Mouse (Mus musculus): ENCODE measurements around the gene Csmd2. TPM values are rescaled to one million over a fixed set of nuclear protein-coding genes. Genes with fewer than 3 reads are reported as not detected.

Csmd2 gene
- polyA plus RNA-seq, 1 experiment from 2014 or later, result 0.03 TPM

DNA sequence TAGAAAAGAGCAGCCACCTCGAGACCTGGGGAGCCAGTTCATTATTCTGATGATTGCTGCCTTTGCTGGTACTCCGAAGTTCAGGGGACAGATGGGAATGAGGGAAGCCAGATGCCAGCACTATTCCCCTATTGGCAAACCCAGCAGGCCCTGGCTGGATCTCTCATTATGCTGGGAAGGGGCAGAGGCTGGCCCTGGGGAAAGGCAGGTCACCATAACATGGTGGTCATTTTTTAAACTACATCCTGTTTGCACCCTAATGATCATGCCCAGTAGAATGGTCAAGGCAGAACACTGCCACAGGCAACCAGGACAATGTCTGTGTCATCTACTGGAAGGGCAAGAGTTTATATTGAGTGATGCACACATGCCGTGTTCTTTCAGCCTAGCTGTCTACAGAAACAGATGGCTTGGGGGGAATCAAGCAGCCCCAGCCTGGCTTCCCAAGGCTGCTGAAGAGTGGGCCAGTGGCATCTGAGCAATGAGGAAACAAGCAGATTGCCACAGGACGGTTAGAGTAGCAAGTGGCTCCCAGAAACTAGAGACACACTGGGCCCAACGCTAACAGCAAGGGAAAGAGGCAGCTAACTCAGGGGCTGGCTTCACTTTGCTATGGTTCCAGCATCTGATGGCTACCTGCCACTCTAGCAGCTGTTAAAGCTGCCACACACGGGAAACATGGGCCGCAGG, 424.4 kb downstream of the Csmd2 start:
- no peak for ATAC-seq (ENCODE audit: insufficient read depth)

DNA sequence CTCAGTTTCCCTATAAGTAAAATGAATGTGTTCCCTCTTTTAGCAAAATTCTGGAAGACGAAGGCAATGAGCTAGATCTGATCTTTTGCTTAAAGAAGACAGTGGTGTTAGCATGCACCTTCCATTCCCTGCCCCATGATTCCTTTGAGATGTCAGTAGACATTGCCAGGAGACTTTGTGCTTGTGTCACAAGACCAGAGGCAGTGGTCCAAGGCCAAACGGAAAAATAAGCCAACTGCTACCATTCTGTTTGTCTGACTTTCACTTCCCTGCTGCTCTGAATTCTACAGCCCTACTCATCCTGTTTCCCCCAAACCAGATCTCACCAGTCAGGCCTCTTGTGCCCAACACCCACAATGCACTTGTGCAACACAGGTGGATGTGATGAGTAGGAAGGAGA, 427.1 kb downstream of the Csmd2 start:
- ATAC-seq (ENCODE audit: insufficient read depth), result no peak
- H3K4me2 ChIP-seq, result no peak overlapping the region
- 59% methylated on average over 2 of the region's 2 CpGs for WGBS (ENCODE audit: insufficient replicate concordance)
- H3K36me3 ChIP-seq (replicated peaks), result no peaks in the 10 kb centered on the region
- no peak overlapping the region for H3K27ac ChIP-seq (replicated peaks)
- no peak overlapping the region for H3K4me3 ChIP-seq (replicated peaks)
- no peak overlapping the region for H3K9ac ChIP-seq
- no peaks in the 10 kb centered on the region for H3K9me3 ChIP-seq (replicated peaks)
- no peaks in the 10 kb centered on the region for H3K27me3 ChIP-seq
- no peaks in the 10 kb centered on the region for H3K4me1 ChIP-seq (replicated peaks)

More for the DNA sequence above, 424.4 kb downstream of the Csmd2 start:
- H3K4me3 ChIP-seq (replicated peaks), result no peak overlapping the region
- no peaks in the 10 kb centered on the region for H3K4me1 ChIP-seq (replicated peaks)
- H3K27ac ChIP-seq (replicated peaks), result no peak overlapping the region
- H3K4me2 ChIP-seq, result no peak overlapping the region
- H3K27me3 ChIP-seq, result no peaks in the 10 kb centered on the region
- no peaks in the 10 kb centered on the region for H3K36me3 ChIP-seq (replicated peaks)
- no peaks in the 10 kb centered on the region for H3K9me3 ChIP-seq (replicated peaks)
- no peak overlapping the region for H3K9ac ChIP-seq
- 58% methylated on average over 7 of the region's 7 CpGs for WGBS (ENCODE audit: insufficient replicate concordance)

- 0 out of 2 replicates have a peak, but pooled peaks cover 3% of the 10 kb centered on the region for H3K9me3 ChIP-seq (replicated peaks)
- no peak overlapping the region for H3K4me3 ChIP-seq (replicated peaks)
- H3K4me1 ChIP-seq (replicated peaks), result no peaks in the 10 kb centered on the region
- H3K9ac ChIP-seq, result no peak overlapping the region
- no peak overlapping the region for H3K27ac ChIP-seq (replicated peaks)
- no peaks in the 10 kb centered on the region for H3K27me3 ChIP-seq
- H3K36me3 ChIP-seq (replicated peaks), result no peaks in the 10 kb centered on the region
- no peak overlapping the region for H3K4me2 ChIP-seq
- no peak for ATAC-seq (ENCODE audit: insufficient read depth)
- 60% methylated on average over 7 of the region's 7 CpGs for WGBS (ENCODE audit: insufficient replicate concordance)
Measured at GRCm38 (mm10) chr4:128419988-128420617, 432.4 kb downstream of the Csmd2 start.

DNA sequence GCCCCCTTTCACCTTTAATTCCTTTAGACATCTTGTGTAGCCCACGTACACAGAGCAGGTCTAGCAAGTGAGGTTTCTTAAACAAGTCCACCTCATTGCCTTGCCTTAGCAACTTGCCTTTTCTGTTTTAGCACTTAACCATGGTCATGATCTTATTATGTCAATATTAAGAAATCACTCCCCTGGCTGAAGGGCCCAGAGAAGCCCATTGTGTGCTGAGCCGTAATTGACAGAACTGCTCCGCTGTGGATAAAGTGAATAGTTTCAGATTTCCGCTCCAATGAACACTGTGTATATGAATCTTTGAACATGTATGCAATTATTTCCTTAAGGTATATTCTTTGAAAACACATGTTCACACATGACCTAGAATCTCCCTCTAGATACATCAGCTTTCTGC, 434.8 kb downstream of the Csmd2 start:
- Histone ChIP-seq H3K4me3 (replicated peaks) (no peak overlapping the region), H3K27me3 (no peaks in the 10 kb centered on the region), H3K27ac (replicated peaks) (no peak overlapping the region), H3K9ac (no peak overlapping the region), H3K36me3 (replicated peaks) (no peaks in the 10 kb centered on the region), H3K4me2 (no peak overlapping the region), H3K4me1 (replicated peaks) (no peaks in the 10 kb centered on the region), H3K9me3 (replicated peaks) (peaks cover 9% of the 10 kb centered on the region)
- 71% methylated on average over 4 of the region's 4 CpGs for WGBS (ENCODE audit: insufficient replicate concordance)
- no peak for ATAC-seq (ENCODE audit: insufficient read depth)

DNA sequence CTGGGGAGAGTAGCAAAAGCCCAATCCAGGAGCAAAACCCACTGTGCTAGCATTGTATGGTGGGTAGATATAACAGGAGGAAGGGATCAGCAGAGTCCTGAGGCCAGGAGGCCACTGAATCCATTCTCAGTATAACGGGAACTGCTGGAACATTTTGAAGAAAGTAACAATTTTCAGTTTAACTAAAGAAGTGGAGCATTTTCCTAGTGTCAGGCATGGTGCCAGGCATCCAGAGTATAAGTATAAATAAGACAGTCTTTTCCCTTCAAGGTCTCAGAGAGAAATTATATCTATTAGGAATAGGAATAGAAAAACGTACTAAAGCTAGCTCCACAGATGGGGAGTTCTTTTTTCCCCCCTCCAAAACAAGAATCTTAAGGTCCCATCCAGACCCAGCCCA, 437.7 kb downstream of the Csmd2 start:
- WGBS (ENCODE audit: insufficient replicate concordance), result 39% methylated on average over 2 of the region's 2 CpGs
- H3K4me2 ChIP-seq, result no peak overlapping the region
- ATAC-seq (ENCODE audit: insufficient read depth), result no peak
- H3K36me3 ChIP-seq (replicated peaks), result no peaks in the 10 kb centered on the region
- H3K27ac ChIP-seq (replicated peaks), result no peak overlapping the region
- H3K9ac ChIP-seq, result no peak overlapping the region
- no peaks in the 10 kb centered on the region for H3K4me1 ChIP-seq (replicated peaks)
- H3K9me3 ChIP-seq (replicated peaks), result peaks cover 9% of the 10 kb centered on the region
- no peaks in the 10 kb centered on the region for H3K27me3 ChIP-seq
- H3K4me3 ChIP-seq (replicated peaks), result no peak overlapping the region

DNA sequence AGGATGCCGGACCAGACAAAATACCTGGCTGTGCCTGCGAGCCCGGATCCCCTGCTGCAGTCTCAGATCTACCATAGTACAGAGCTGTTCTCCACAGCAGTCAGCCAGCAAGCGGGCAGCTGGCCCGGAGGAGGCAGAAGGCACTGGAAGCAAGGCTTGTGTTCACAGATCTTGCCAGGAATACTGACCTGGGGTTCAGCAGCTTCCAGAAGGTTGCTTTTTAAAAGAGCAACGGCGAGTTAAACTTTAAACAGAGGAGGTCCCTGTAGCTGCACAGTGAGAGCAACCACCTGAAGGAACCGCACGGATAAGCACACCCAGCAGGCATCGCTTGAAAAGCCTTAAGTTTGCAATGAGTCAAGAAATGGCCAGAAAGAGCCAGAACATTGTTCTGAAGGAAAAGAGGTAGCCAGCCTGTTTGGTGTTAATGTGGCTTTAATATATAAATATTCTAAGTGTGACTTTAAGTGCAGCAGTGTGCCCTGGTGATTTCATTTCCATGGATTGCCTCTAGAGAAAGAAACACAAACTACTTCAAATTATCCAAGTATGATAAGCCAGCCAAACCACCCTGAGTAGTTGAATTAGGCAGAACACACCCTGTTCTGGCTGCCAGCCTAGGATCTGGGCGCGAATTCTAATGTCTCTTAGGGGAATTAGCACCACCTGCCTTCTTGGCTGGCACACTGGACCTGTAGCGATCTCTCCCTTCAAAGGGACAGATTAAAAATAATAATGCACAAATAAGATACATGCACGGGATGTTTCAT, 439.8 kb downstream of the Csmd2 start:
- Histone ChIP-seq H3K27me3 (no peaks in the 10 kb centered on the region), H3K9me3 (replicated peaks) (peaks cover 9% of the 10 kb centered on the region), H3K9ac (no peak overlapping the region), H3K4me3 (replicated peaks) (no peak overlapping the region), H3K27ac (replicated peaks) (no peak overlapping the region), H3K4me2 (no peak overlapping the region), H3K36me3 (replicated peaks) (no peaks in the 10 kb centered on the region), H3K4me1 (replicated peaks) (no peaks in the 10 kb centered on the region)
- no peak for ATAC-seq (ENCODE audit: insufficient read depth)
- 71% methylated on average over 14 of the region's 14 CpGs for WGBS (ENCODE audit: insufficient replicate concordance)

DNA sequence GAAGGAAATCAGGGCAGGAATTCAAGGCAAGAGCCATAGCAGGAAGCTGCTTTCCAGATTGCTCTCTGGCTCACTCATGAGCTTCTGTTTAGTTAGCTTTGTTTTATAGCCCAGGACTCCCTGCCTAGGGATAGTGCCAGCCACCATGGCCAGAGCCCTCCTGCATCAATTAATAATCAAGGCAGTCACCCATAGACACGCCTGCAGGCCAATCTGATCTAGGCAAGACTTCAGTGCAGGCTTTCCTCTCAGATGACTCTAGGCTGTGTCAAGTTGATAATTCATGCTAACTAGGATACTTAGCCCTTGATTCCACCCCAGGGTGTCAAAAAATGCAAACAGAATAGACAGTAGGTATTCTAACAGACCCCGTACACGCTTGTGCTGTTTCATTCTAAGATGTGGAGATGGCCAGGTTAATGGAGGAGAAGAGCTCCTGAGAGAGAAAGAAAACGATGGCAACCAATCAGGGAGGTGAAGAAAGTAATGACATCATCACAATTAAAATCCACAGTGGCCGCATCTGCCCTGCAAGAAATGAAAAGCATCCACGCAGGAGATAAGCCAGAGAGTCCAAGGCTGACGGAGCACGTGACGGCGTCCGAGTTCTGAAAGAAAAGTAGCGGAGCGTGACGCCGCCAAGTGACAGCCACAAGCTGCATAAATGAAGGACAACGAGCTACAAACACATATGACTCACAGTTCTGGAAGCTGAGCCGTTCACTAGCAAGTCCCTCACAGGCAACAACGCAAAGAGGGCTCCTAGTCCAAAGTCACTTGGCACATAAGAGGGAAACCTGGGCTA, 440.8 kb downstream of the Csmd2 start:
- H3K27ac ChIP-seq (replicated peaks), result no peak overlapping the region
- ATAC-seq (ENCODE audit: insufficient read depth), result no peak
- H3K4me2 ChIP-seq, result no peak overlapping the region
- H3K4me1 ChIP-seq (replicated peaks), result no peaks in the 10 kb centered on the region
- no peak overlapping the region for H3K4me3 ChIP-seq (replicated peaks)
- no peak overlapping the region for H3K9ac ChIP-seq
- H3K27me3 ChIP-seq, result no peaks in the 10 kb centered on the region
- WGBS (ENCODE audit: insufficient replicate concordance), result 56% methylated on average over 18 of the region's 18 CpGs
- H3K9me3 ChIP-seq (replicated peaks), result peaks cover 9% of the 10 kb centered on the region
- H3K36me3 ChIP-seq (replicated peaks), result no peaks in the 10 kb centered on the region

DNA sequence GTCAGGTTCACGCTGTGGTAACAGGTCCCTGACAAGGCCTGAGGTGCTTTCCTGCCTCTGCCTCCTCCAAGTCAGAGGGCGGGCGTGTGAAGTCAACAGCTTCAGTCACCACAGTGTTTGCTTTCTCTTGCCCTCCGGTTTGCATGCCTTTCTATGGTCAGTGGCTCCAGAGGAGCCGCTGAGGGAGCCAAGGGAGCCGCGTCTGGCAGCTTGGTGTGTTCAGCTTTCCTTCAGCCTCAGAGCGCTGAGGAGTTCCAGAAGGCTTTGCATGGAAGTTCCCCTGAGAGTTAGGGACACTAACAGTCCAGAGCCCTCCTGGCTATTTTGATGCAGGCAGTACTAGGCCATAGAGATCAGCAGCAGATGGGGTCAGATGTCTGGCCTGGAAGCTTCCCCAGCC, 441.9 kb downstream of the Csmd2 start:
- Histone ChIP-seq H3K27ac (replicated peaks) (no peak overlapping the region), H3K27me3 (no peaks in the 10 kb centered on the region), H3K36me3 (replicated peaks) (no peaks in the 10 kb centered on the region), H3K4me1 (replicated peaks) (no peaks in the 10 kb centered on the region), H3K9me3 (replicated peaks) (peaks cover 7% of the 10 kb centered on the region), H3K4me2 (no peak overlapping the region), H3K9ac (no peak overlapping the region), H3K4me3 (replicated peaks) (no peak overlapping the region)
- WGBS (ENCODE audit: insufficient replicate concordance), result 69% methylated on average over 8 of the region's 8 CpGs
- ATAC-seq (ENCODE audit: insufficient read depth), result no peak

DNA sequence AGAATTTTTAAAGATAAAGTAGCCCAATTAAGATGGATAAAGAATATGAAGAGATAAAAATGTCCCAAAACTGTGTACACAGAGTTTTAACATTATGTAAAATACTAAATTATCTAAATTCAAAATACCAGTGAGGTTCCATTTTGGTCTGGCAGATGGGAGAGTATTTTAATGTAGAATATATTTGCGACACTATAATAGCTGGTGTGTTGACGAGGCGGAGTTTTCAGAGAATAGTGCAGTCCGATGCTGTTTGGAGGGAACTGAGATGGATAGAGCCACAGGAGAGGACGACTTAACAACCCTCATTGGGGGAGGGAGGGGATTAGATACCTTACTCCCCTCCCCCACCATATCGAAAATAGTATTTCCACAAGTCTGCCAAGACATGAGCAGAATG, 452.9 kb downstream of the Csmd2 start:
- 69% methylated on average over 6 of the region's 6 CpGs for WGBS (ENCODE audit: insufficient replicate concordance)
- H3K4me1 ChIP-seq (replicated peaks), result no peaks in the 10 kb centered on the region
- H3K27me3 ChIP-seq, result no peaks in the 10 kb centered on the region
- H3K9me3 ChIP-seq (replicated peaks), result no peaks in the 10 kb centered on the region
- H3K36me3 ChIP-seq (replicated peaks), result no peaks in the 10 kb centered on the region
- no peak overlapping the region for H3K9ac ChIP-seq
- no peak overlapping the region for H3K27ac ChIP-seq (replicated peaks)
- no peak overlapping the region for H3K4me2 ChIP-seq
- H3K4me3 ChIP-seq (replicated peaks), result no peak overlapping the region
- ATAC-seq (ENCODE audit: insufficient read depth), result no peak

DNA sequence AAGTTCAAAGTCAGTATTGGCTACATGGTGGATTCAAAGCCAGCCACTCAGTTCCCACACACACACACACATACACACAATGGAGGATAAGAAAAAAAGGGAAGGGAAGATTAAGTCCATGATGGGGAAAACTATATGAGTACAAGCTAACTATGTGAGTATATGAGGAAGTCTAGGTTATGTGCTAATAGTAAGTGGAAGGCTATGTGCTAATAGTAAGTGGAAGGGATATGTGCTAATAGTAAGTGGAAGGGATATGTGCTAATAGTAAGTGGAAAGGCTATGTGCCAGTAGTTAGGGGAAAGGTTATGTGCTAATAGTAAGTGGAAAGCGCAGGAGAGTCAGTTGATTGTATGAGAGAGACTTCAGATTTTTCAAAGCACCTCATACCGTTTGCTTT, 453.6 kb downstream of the Csmd2 start:
- no peaks in the 10 kb centered on the region for H3K9me3 ChIP-seq (replicated peaks)
- H3K4me1 ChIP-seq (replicated peaks), result no peaks in the 10 kb centered on the region
- H3K9ac ChIP-seq, result no peak overlapping the region
- ATAC-seq (ENCODE audit: insufficient read depth), result no peak
- H3K36me3 ChIP-seq (replicated peaks), result no peaks in the 10 kb centered on the region
- H3K27me3 ChIP-seq, result no peaks in the 10 kb centered on the region
- WGBS (ENCODE audit: insufficient replicate concordance), result 74% methylated on average over 2 of the region's 2 CpGs
- no peak overlapping the region for H3K4me3 ChIP-seq (replicated peaks)
- H3K4me2 ChIP-seq, result no peak overlapping the region
- H3K27ac ChIP-seq (replicated peaks), result no peak overlapping the region

- WGBS (ENCODE audit: insufficient replicate concordance), result 50% methylated on average over 8 of the region's 8 CpGs
- H3K36me3 ChIP-seq (replicated peaks), result no peaks in the 10 kb centered on the region
- H3K4me3 ChIP-seq (replicated peaks), result no peak overlapping the region
- no peaks in the 10 kb centered on the region for H3K27me3 ChIP-seq
- no peaks in the 10 kb centered on the region for H3K9me3 ChIP-seq (replicated peaks)
- H3K9ac ChIP-seq, result no peak overlapping the region
- H3K27ac ChIP-seq (replicated peaks), result no peak overlapping the region
- H3K4me2 ChIP-seq, result no peak overlapping the region
- ATAC-seq (ENCODE audit: insufficient read depth), result no peak
- no peaks in the 10 kb centered on the region for H3K4me1 ChIP-seq (replicated peaks)
Measured at GRCm38 (mm10) chr4:128442791-128443190, 455.1 kb downstream of the Csmd2 start.

All from liver, embryonic 15.5 days (tissue).